26 mouse cellular contexts compared by ENCODE assay signal in genomic region chr17:29913301-29913965, GRCm38 (mm10). TPM values are rescaled to one million over a fixed set of nuclear protein-coding genes. Genes with fewer than 3 reads are reported as not detected.
DNase-seq lines count a peak whose midpoint lies in the region; ATAC-seq and TF ChIP-seq lines count a peak whose summit lies in the region.
"Had no signal": no experiment of that assay in that cellular context is flagged by ENCODE, and none has a peak within 500 bp of the region (broad histone marks: within the 10 kb centered on the region; RNA-seq: fewer than 3 reads in every experiment).

No protein-coding gene starts in this region.

- H3K36me3 ChIP-seq in heart, embryonic 10.5 days = no peaks in the 10 kb centered on the region
- no peaks in the 10 kb centered on the region for H3K36me3 ChIP-seq in ES-Bruce4 (ENCODE audit: control insufficient read depth, insufficient read depth, low read length, poor library complexity, severe bottlenecking)
- no peaks in the 10 kb centered on the region for H3K36me3 ChIP-seq in MEL (ENCODE audit: control insufficient read depth in 1 of 2, insufficient read depth in 2 of 2, low read length in 2 of 2)
- no peaks in the 10 kb centered on the region for H3K36me3 ChIP-seq in forebrain, embryonic 12.5 days (replicated peaks)
- H3K36me3 ChIP-seq in kidney, embryonic 16.5 days (ENCODE audit: insufficient read depth, low read length) = no peaks in the 10 kb centered on the region
- no peaks in the 10 kb centered on the region for H3K36me3 ChIP-seq in forebrain, embryonic 15.5 days
- H3K36me3 ChIP-seq: embryonic facial prominence, embryonic 12.5 days; embryonic facial prominence, embryonic 15.5 days; G1E; hindbrain, embryonic 10.5 days; hindbrain, embryonic 13.5 days; intestine, embryonic 15.5 days had no signal

- H3K4me1 ChIP-seq in heart, embryonic 10.5 days = peaks cover 19% of the 10 kb centered on the region
- H3K4me1 ChIP-seq in ES-Bruce4 (ENCODE audit: control insufficient read depth, insufficient read depth, low read length) (no peaks in the 10 kb centered on the region), MEL (ENCODE audit: control insufficient read depth in 1 of 2, insufficient read depth in 2 of 2, low read length in 2 of 2) (no peaks in the 10 kb centered on the region)
- peaks cover 11% of the 10 kb centered on the region; the same call in 1 of the 2 replicates for H3K4me1 ChIP-seq in forebrain, embryonic 12.5 days
- peaks cover 6% of the 10 kb centered on the region for H3K4me1 ChIP-seq in kidney, embryonic 16.5 days (ENCODE audit: insufficient read depth, low read length)
- H3K4me1 ChIP-seq in forebrain, embryonic 15.5 days = peaks cover 15% of the 10 kb centered on the region

- 86% methylated on average over 16 of the region's 16 CpGs for WGBS in heart, embryonic 10.5 days
- WGBS in forebrain, embryonic 12.5 days = 92% methylated on average over 16 of the region's 16 CpGs
- WGBS in kidney, embryonic 16.5 days = 81% methylated on average over 16 of the region's 16 CpGs
- 92% methylated on average over 16 of the region's 16 CpGs for WGBS in forebrain, embryonic 15.5 days

- TF ChIP-seq CTCF in ES-Bruce4 (IDR thresholded peaks at IDR 0.05; ENCODE audit: low read depth, low read length) = no peak
- TF ChIP-seq CTCF in MEL (IDR thresholded peaks at IDR 0.05 in 2 of 3, conservative IDR thresholded peaks at IDR 0.05 in 1 of 3; ENCODE audit: control insufficient read depth in 1 of 3, insufficient read depth in 1 of 3, low read depth in 2 of 3, low read length in 3 of 3, poor library complexity in 1 of 3, severe bottlenecking in 1 of 3) = no peak

- DNase-seq in heart, embryonic 10.5 days (ENCODE audit: low spot score) = no peak
- DNase-seq in heart, postnatal 14 days = no peak
- peak; percentile 26 for DNase-seq in MEL (ENCODE audit: low read depth, low spot score)
- DNase-seq: cerebellum, adult 11 months; cerebellum, adult 2 months; cerebellum, adult 9-11 months; cerebellum, postnatal 25 days; gastrocnemius, adult 2 months; gastrocnemius, postnatal 14 days; heart, adult 18-20 months; heart, postnatal 36 days; kidney, adult 11 months; kidney, adult 8-10 months had no signal

- no peaks in the 10 kb centered on the region for H3K9me3 ChIP-seq in heart, embryonic 10.5 days
- no peaks in the 10 kb centered on the region for H3K9me3 ChIP-seq in ES-Bruce4 (replicated peaks; ENCODE audit: control insufficient read depth, insufficient read depth, low read length, poor library complexity, severe bottlenecking)
- no peaks in the 10 kb centered on the region for H3K9me3 ChIP-seq in MEL (replicated peaks; ENCODE audit: insufficient read depth, low read length)
- no peaks in the 10 kb centered on the region for H3K9me3 ChIP-seq in forebrain, embryonic 12.5 days
- H3K9me3 ChIP-seq in kidney, embryonic 16.5 days (ENCODE audit: low read length) = no peaks in the 10 kb centered on the region
- no peaks in the 10 kb centered on the region for H3K9me3 ChIP-seq in forebrain, embryonic 15.5 days
- H3K9me3 ChIP-seq: embryonic facial prominence, embryonic 12.5 days; G1E; hindbrain, embryonic 10.5 days; hindbrain, embryonic 13.5 days; intestine, embryonic 15.5 days had no signal

- no peak for ATAC-seq in forebrain, embryonic 12.5 days (ENCODE audit: low FRiP score)
- no peak for ATAC-seq in kidney, embryonic 16.5 days (ENCODE audit: low FRiP score, low TSS enrichment)
- ATAC-seq in forebrain, embryonic 15.5 days (replicated peaks) = no peak
- ATAC-seq: CD4-positive, CD25-positive, alpha-beta regulatory T cell, adult 4 months; forebrain, embryonic 16.5 days; hindbrain, embryonic 16.5 days had no signal

- intact Hi-C loops in heart, postnatal 14 days (cut with DNase I) = no loop called here

- peak overlapping the region; percentile 3; the same call in 1 of the 2 replicates for H3K27ac ChIP-seq in heart, embryonic 10.5 days
- no peak overlapping the region for H3K27ac ChIP-seq in ES-Bruce4 (ENCODE audit: insufficient read depth, low read length)
- no peak overlapping the region for H3K27ac ChIP-seq in MEL (ENCODE audit: control insufficient read depth, low read depth, low read length)
- H3K27ac ChIP-seq in forebrain, embryonic 12.5 days = no peak overlapping the region
- no peak overlapping the region for H3K27ac ChIP-seq in kidney, embryonic 16.5 days (ENCODE audit: low read length)
- H3K27ac ChIP-seq in forebrain, embryonic 15.5 days (replicated peaks) = no peak overlapping the region
- H3K27ac ChIP-seq: embryonic facial prominence, embryonic 12.5 days; embryonic facial prominence, embryonic 15.5 days; gastrocnemius, adult 2 months; hindbrain, embryonic 10.5 days; hindbrain, embryonic 13.5 days; intestine, embryonic 15.5 days had no signal

- H3K4me2 ChIP-seq in forebrain, embryonic 12.5 days = no peak overlapping the region
- H3K4me2 ChIP-seq in kidney, embryonic 16.5 days (replicated peaks; ENCODE audit: low read depth, low read length) = no peak overlapping the region
- no peak overlapping the region for H3K4me2 ChIP-seq in forebrain, embryonic 15.5 days (replicated peaks)
- H3K4me2 ChIP-seq: embryonic facial prominence, embryonic 12.5 days; embryonic facial prominence, embryonic 15.5 days; hindbrain, embryonic 13.5 days; intestine, embryonic 15.5 days had no signal

- H3K27me3 ChIP-seq in heart, embryonic 10.5 days (ENCODE audit: insufficient read depth, poor library complexity, severe bottlenecking) = no peaks in the 10 kb centered on the region
- H3K27me3 ChIP-seq in ES-Bruce4 (ENCODE audit: control insufficient read depth, insufficient read depth, low read length, poor library complexity, severe bottlenecking) = no peaks in the 10 kb centered on the region
- peaks cover 0 to 3% of the 10 kb centered on the region in 2 experiments; a peak in 2 of 4 replicates for H3K27me3 ChIP-seq in MEL (ENCODE audit: control insufficient read depth in 1 of 2, insufficient read depth in 2 of 2, low read length in 2 of 2)
- no peaks in the 10 kb centered on the region; the same call in 1 of the 2 replicates for H3K27me3 ChIP-seq in forebrain, embryonic 12.5 days
- no peaks in the 10 kb centered on the region for H3K27me3 ChIP-seq in kidney, embryonic 16.5 days (ENCODE audit: insufficient read depth, low read length)
- H3K27me3 ChIP-seq in forebrain, embryonic 15.5 days = no peaks in the 10 kb centered on the region
- H3K27me3 ChIP-seq: embryonic facial prominence, embryonic 12.5 days; embryonic facial prominence, embryonic 15.5 days; hindbrain, embryonic 13.5 days; intestine, embryonic 15.5 days had no signal

- TF ChIP-seq EP300 in ES-Bruce4 (IDR thresholded peaks at IDR 0.05; ENCODE audit: insufficient read depth, low read depth, low read length) (no peak), MEL (IDR thresholded peaks at IDR 0.05; ENCODE audit: low read depth in 1 of 2, low read length in 2 of 2) (no peak)

- no peak for TF ChIP-seq RAD21 in MEL (IDR thresholded peaks at IDR 0.05; ENCODE audit: low read depth, low read length)

- no peak overlapping the region for H3K9ac ChIP-seq in ES-Bruce4 (ENCODE audit: low read depth, poor library complexity, severe bottlenecking)
- H3K9ac ChIP-seq in MEL (ENCODE audit: control insufficient read depth, low read depth, low read length, poor library complexity, severe bottlenecking) = no peak overlapping the region
- no peak overlapping the region for H3K9ac ChIP-seq in forebrain, embryonic 12.5 days
- no peak overlapping the region for H3K9ac ChIP-seq in kidney, embryonic 16.5 days (replicated peaks; ENCODE audit: low read length)
- no peak overlapping the region for H3K9ac ChIP-seq in forebrain, embryonic 15.5 days (replicated peaks)
- H3K9ac ChIP-seq: embryonic facial prominence, embryonic 12.5 days; embryonic facial prominence, embryonic 15.5 days; hindbrain, embryonic 13.5 days; intestine, embryonic 15.5 days had no signal

- no peaks in the 10 kb centered on the region for H3K79me2 ChIP-seq in MEL (ENCODE audit: control insufficient read depth, insufficient read depth, low read length, poor library complexity)

- TF ChIP-seq POLR2A in ES-Bruce4 (IDR thresholded peaks at IDR 0.05; ENCODE audit: insufficient read depth, low read length) (no peak), MEL (IDR thresholded peaks at IDR 0.05; ENCODE audit: control insufficient read depth in 1 of 2, insufficient read depth in 1 of 2, low read depth in 1 of 2, low read length in 2 of 2, poor library complexity in 1 of 2) (no peak)

- H3K4me3 ChIP-seq in heart, embryonic 10.5 days = no peak overlapping the region
- peak overlapping the region; percentile 35 for H3K4me3 ChIP-seq in ES-Bruce4 (ENCODE audit: low read depth, low read length)
- no peak overlapping the region for H3K4me3 ChIP-seq in MEL (ENCODE audit: control insufficient read depth in 1 of 2, insufficient read depth in 1 of 2, low read depth in 2 of 2, low read length in 2 of 2)
- H3K4me3 ChIP-seq in forebrain, embryonic 12.5 days (replicated peaks) = no peak overlapping the region
- no peak overlapping the region for H3K4me3 ChIP-seq in kidney, embryonic 16.5 days (ENCODE audit: low read length)
- no peak overlapping the region for H3K4me3 ChIP-seq in forebrain, embryonic 15.5 days
- H3K4me3 ChIP-seq: embryonic facial prominence, embryonic 12.5 days; embryonic facial prominence, embryonic 15.5 days; gastrocnemius, adult 2 months; hindbrain, embryonic 10.5 days; hindbrain, embryonic 13.5 days; intestine, embryonic 15.5 days had no signal

TF ChIP-seq in MEL, 35 proteins besides CTCF, POLR2A, EP300 and RAD21 (continues in another document):
- no peak for TF ChIP-seq MYC (IDR thresholded peaks at IDR 0.05; ENCODE audit: low read depth, low read length)
- TF ChIP-seq MAX (IDR thresholded peaks at IDR 0.05; ENCODE audit: low read length) = no peak
- no peak for TF ChIP-seq USF2 (IDR thresholded peaks at IDR 0.05; ENCODE audit: borderline replicate concordance in 1 of 2, insufficient read depth in 1 of 2, low read depth in 1 of 2, low read length in 2 of 2)
- no peak for TF ChIP-seq SIN3A (IDR thresholded peaks at IDR 0.05; ENCODE audit: low read length)
- TF ChIP-seq TAL1 (IDR thresholded peaks at IDR 0.05; ENCODE audit: low read length) = no peak
- TF ChIP-seq ZC3H11A (IDR thresholded peaks at IDR 0.05; ENCODE audit: low read depth, low read length) = no peak
- no peak for TF ChIP-seq CHD2 (IDR thresholded peaks at IDR 0.05; ENCODE audit: low read length)
- TF ChIP-seq GATA1 (IDR thresholded peaks at IDR 0.05; ENCODE audit: low read depth, low read length) = no peak

RNA-seq across cellular contexts. Expression of gene Mdga1, which starts 56.5 kb away (rescaled TPM):
- 1.7 and 3.5 TPM in 2 replicates for polyA plus RNA-seq in heart, embryonic 10.5 days (2016; fragmentation: Nextera tagmentation; extraction: Ambion mirVana)
- total RNA-seq in heart, postnatal 14 days (2021) = 10 to 100 TPM; 16.0 to 22.2 TPM
- 2.6 and 4.5 TPM in 2 replicates for polyA plus RNA-seq in ES-Bruce4 (2011; ENCODE audit: insufficient read depth, insufficient read length, low read depth, missing spikeins)
- total RNA-seq in MEL (2012; rRNA removed) = 0.26 and 0.27 TPM in 2 replicates
- polyA plus RNA-seq in MEL (2012; ENCODE audit: insufficient read depth in 1 of 2, insufficient read length in 2 of 2, low read depth in 1 of 2, low replicate concordance in 2 of 2, missing spikeins in 1 of 2) = 1 to 10 TPM in 1 of 2 experiments, not detected in 1; 2.3 TPM
- 8.8 and 9.0 TPM in 2 replicates for polyA plus RNA-seq in forebrain, embryonic 12.5 days (2016; fragmentation: Nextera tagmentation; extraction: Ambion mirVana)
- polyA plus RNA-seq in kidney, embryonic 16.5 days (2015; fragmentation: Nextera tagmentation; extraction: Ambion mirVana) = 1.9 and 2.4 TPM in 2 replicates
- 11.3 and 13.4 TPM in 2 replicates for polyA plus RNA-seq in forebrain, embryonic 15.5 days (2015; fragmentation: Nextera tagmentation; extraction: Ambion mirVana)
- polyA plus RNA-seq: CD4-positive, CD25-positive, alpha-beta regulatory T cell, adult 4 months had no signal
